Mouse (Mus musculus) G1E (cell line): ENCODE data around the gene Sh3pxd2a.

Experiments
- CTCF ChIP-seq: IDR thresholded peaks from 2 replicates; pipeline ENCODE4 v1.5.1; 2012; ENCODE audit warnings: low read depth, low read length, inconsistent platforms, mixed read lengths
- POLR2AphosphoS5 ChIP-seq: IDR thresholded peaks from 2 replicates; pipeline ENCODE4 v1.6.1; 2012; ENCODE audit warnings: low read depth, low read length, inconsistent platforms; ENCODE audit not compliant: insufficient replicate concordance

DNA sequence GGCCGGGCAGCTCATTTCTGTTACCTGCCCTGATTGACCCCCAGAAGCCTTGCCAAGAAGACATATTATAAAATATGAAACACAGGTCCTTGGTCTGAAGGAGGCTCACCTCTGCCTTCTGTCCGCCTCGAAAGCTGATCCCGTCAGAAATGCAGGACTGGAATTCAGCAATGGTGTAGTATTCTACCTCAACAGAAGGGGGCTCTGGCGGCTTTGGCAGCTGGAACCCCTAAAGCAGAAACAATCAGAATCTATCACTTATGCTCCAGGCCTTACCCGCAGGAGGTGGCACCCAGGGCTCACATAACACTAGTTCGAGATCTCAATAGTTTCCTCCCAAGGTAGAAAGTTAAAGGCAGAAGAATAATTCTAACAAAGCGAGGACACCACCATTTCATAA is 194.5 kb downstream of the Sh3pxd2a start:
- TF ChIP-seq CTCF (no peak), POLR2AphosphoS5 (no peak)
